Mouse (Mus musculus) monocyte, adult 5-6 weeks (primary cell): Measurements from ENCODE around the gene Uspl1. TPM values are rescaled to one million over a fixed set of nuclear protein-coding genes. Genes with fewer than 3 reads are reported as not detected.
A peak's percentile ranks its signal among the peaks of the same experiment; 100 is the strongest.

Source experiments
- ATAC-seq: fragments of 153-309, 156-312 bp; replicated peaks from 2 replicates; pipeline ENCODE4 v1.8.0; 2017; ENCODE audit warnings: mild to moderate bottlenecking; ENCODE audit not compliant: low TSS enrichment, insufficient number of reproducible peaks, severe bottlenecking, poor library complexity, low FRiP score
- total RNA-seq: library from RNA; stranded (forward); fragments of 200-1000, 200-491, 200-594 nt; gene quantifications from 3 replicates; pipeline ENCODE4 v1.2.3, GENCODE M21; 2017

The Uspl1 gene
- total RNA-seq, 1 experiment from 2014 or later, result 55.5 TPM

DNA sequence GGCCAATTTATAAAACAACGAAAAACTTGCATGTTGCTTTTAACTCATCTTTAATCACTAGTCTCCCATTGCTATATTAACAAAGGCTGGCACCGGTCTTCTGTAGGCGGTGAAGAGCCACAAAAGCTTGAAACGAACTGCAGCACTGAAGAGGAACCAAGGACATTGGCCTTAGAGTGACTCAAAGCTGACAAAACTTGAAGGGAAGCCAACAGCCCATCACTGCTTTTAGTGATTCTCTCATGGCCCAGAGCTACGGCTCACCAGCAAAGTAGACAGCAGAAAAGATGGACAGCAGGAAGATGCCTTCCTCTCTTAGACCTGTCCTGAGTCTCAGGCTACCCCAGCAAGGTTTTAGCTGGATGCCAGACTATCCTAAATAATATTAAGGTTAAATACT, 58.3 kb downstream of the Uspl1 start:
- no peak for ATAC-seq

- no peak for ATAC-seq
These were observed 58.9 kb downstream of the Uspl1 start for GRCm38 (mm10) chr5:149243053-149243452.

GRCm38 (mm10) chr5:149245391-149245964, 61.3 kb downstream of the Uspl1 start:
- ATAC-seq, result no peak

DNA sequence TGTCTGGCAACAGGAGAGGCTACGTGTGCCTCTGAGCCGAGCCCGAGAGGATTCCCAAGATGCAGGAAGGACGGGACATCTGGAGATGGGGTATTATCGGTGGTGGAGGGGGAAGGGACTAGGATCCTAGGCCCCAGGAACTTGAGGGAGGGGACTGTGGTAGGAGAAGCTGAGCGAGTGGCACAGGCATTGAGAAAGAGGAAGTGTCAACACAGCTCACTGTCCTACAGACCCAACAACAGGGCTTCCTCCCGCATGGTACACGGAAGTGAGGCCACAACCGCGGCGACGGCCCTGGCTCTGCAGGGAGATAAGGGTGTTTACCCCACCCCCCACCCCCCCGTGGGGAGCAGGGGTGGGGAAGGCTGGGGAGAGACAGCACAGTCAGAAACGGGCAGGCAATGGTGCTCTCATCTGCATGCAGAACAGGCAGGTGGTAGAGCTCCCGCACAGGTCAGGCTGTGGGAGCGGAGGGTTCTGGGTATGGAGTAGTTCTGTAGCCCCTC, 61.9 kb downstream of the Uspl1 start:
- ATAC-seq, result peak; percentile 95

DNA sequence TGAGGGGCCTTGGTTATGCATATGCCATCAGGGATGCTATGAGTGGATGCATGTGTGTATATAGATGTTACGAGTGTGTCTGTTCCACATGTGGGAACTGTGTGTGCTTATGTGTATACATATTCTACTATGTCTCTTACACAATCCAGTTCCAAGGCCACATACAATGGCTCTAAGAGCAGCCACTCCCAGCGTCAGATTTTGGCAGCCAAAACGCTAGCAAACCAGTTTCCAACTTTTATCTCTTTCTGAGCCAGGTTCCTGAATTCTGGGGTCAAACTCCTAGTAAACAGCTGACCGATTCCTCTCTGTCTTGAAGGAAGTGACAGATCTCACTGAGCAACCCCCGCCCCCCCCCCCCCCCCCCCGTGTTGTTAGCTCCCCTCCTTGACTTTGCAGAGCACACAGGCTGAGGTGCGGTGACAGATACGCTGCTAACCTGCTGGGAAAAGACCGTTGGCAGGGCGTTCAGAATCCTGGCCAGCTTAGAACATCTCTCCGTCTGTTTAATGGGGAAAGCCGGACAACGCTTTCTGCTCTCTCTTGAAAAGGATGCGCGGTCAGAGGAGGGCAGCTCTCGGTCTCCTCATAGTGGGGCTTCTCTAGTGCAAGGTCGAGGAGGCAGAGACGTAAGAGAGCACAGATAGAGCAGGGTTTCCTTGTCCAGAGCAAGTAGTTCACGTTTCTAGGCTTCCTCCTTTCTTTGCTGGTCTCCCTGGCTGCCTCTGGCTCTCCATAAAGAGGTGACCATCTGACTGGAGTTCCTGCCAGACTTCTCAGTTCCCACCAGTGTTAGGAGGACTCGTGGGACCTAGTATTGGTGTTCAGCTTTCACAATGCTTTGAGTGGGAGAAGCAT, 63.1 kb downstream of the Uspl1 start:
- ATAC-seq, result no peak

GRCm38 (mm10) chr5:149252303-149252702, 68.2 kb downstream of the Uspl1 start:
- ATAC-seq, result no peak

- ATAC-seq, result no peak
These were observed 69.3 kb downstream of the Uspl1 start for GRCm38 (mm10) chr5:149253491-149253890.

- no peak for ATAC-seq
These were observed 71.4 kb downstream of the Uspl1 start for GRCm38 (mm10) chr5:149255522-149255921.

GRCm38 (mm10) chr5:149257518-149258281, 73.5 kb downstream of the Uspl1 start:
- ATAC-seq, result no peak

GRCm38 (mm10) chr5:149259093-149259492, 74.9 kb downstream of the Uspl1 start:
- no peak for ATAC-seq

- no peak for ATAC-seq
These were observed 77.3 kb downstream of the Uspl1 start for GRCm38 (mm10) chr5:149261449-149261848.

DNA sequence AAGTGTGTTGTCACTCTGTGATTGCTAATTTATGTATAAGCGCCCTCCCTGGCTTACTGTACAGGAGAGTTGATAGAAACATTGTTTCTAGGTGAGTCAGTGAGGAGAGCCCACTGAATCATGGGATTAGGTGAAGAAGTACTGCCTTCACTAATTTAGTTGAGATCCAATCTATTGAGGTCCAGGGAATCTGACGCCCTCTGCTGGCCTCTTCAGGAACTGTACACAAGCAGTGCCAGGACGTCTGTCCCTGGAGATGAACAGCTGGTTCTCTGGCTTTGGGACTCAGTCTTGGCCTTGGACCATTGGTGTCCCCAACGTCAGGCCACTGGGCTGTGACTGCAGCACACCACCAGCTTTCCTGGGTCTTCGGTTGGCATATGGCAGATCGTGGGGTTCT, 77.7 kb downstream of the Uspl1 start:
- ATAC-seq, result no peak

DNA sequence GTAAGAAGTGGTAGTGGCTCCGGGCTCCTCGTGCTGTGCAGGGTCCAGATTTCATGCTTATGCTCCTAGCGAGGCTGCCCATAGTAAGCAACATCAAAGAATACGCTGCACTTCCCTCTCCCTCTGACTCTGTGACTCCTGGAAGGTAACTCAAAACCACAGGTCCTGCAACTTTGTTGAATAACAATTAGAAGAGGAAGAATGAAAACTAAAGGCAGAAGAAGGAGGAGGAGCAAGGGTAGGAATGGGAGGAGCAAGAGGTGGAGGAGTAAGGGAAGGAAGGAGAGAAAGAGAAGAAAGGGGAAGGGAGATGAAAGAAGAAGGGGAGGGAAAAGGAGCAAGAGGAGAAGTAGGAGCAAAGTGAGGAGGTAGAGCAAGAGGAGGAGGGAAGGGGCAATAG, 80.3 kb downstream of the Uspl1 start, which contains the start of gene Alox5ap:
TSS of gene Alox5ap (plus strand) at position 363 of the 400 bp plus-strand sequence.
- no peak for ATAC-seq

DNA sequence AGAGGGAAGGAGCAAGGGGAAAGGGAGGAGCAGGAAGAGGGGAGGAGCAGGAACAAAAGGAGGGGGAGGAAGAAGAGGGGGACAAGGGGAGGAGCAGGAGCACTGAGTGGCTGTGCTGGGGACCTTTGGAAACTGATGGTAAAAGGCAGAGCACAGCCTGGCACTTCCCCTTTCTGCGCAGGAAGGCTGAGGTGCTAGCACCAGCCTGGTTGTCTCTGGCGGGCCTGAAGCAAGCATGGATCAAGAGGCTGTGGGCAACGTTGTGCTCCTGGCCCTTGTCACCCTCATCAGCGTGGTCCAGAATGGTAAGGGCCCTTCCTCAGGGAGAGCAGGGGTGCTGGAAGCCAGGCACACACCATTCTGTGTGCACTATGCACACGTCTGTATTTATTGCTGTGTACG, 80.7 kb downstream of the Uspl1 start:
- ATAC-seq, result peak; percentile 58

Other genes starting within 250 kb of the Uspl1 start
- gene Gm42791, start 189.2 kb upstream of the Uspl1 start, total RNA-seq, result not detected in 3 replicates
- 536 to 650 TPM (median 623 TPM) in 3 replicates for gene Hmgb1, start 139 bp downstream of the Uspl1 start, total RNA-seq
- 440 to 1,079 TPM (median 1,051 TPM) in 3 replicates for gene Alox5ap, start 80.4 kb downstream of the Uspl1 start, total RNA-seq
- gene Medag, start 227.4 kb downstream of the Uspl1 start, total RNA-seq, result not detected in 3 replicates